Mouse (Mus musculus) frontal cortex, postnatal 25 days (tissue): ENCODE measurements around the gene Bahcc1.

Source experiments
- DNase-seq, 2 experiments: peaks; one replicate each; pipeline ENCODE4 v3.0.0; 2022; ENCODE audit warnings: low spot score in 2 of 2

Gene Bahcc1

GRCm38 (mm10) chr11:120206669-120207090 lies 26.1 kb upstream of the Bahcc1 start:
- no peak for DNase-seq

GRCm38 (mm10) chr11:120208848-120209247 lies 23.9 kb upstream of the Bahcc1 start:
- no peak for DNase-seq

GRCm38 (mm10) chr11:120209462-120209861 lies 23.3 kb upstream of the Bahcc1 start:
- no peak for DNase-seq

- no peak for DNase-seq
Observed at GRCm38 (mm10) chr11:120215726-120216241, 17.0 kb upstream of the Bahcc1 start.

GRCm38 (mm10) chr11:120216540-120217324 lies 16.0 kb upstream of the Bahcc1 start:
- no peak for DNase-seq

- DNase-seq, result no peak
Observed at GRCm38 (mm10) chr11:120218176-120218856, 14.4 kb upstream of the Bahcc1 start.

GRCm38 (mm10) chr11:120218946-120219345 lies 13.8 kb upstream of the Bahcc1 start:
- DNase-seq, result no peak

GRCm38 (mm10) chr11:120219916-120220522 lies 12.7 kb upstream of the Bahcc1 start:
- no peak for DNase-seq

GRCm38 (mm10) chr11:120220963-120221827 lies 11.6 kb upstream of the Bahcc1 start:
- DNase-seq, result peak in 1 of 2 experiments; percentile 3

GRCm38 (mm10) chr11:120222425-120223104 lies 10.2 kb upstream of the Bahcc1 start:
- DNase-seq, result no peak

- no peak for DNase-seq
Observed at GRCm38 (mm10) chr11:120223586-120224487, 8.9 kb upstream of the Bahcc1 start.

GRCm38 (mm10) chr11:120224488-120225255 lies 8.1 kb upstream of the Bahcc1 start:
- DNase-seq, result no peak

- no peak for DNase-seq
Observed at GRCm38 (mm10) chr11:120225256-120226195, 7.2 kb upstream of the Bahcc1 start.

GRCm38 (mm10) chr11:120226421-120227280 lies 6.1 kb upstream of the Bahcc1 start:
- no peak for DNase-seq

- no peak for DNase-seq
Observed at GRCm38 (mm10) chr11:120227571-120228051, 5.1 kb upstream of the Bahcc1 start.

- DNase-seq, result no peak
Observed at GRCm38 (mm10) chr11:120228116-120228890, 4.4 kb upstream of the Bahcc1 start.
